ENCODE assay signal across 8 mouse cellular contexts in genomic region chr10:75316872-75316907, GRCm38 (mm10). TPM values are rescaled to one million over a fixed set of nuclear protein-coding genes. Genes with fewer than 3 reads are reported as not detected.
DNase-seq lines count a peak whose midpoint lies in the region; ATAC-seq and TF ChIP-seq lines count a peak whose summit lies in the region.

Gene Adora2a (plus strand): TSS chr10:75316877.

- no peak for TF ChIP-seq EP300 in ES-Bruce4 (IDR thresholded peaks at IDR 0.05; ENCODE audit: insufficient read depth, low read depth, low read length)
- no peak for TF ChIP-seq EP300 in liver, embryonic 14.5 days (IDR thresholded peaks at IDR 0.05; ENCODE audit: low read depth)

- H3K27me3 ChIP-seq in heart, embryonic 12.5 days (replicated peaks), result peaks cover 27% of the 10 kb centered on the region
- H3K27me3 ChIP-seq in ES-Bruce4 (ENCODE audit: control insufficient read depth, insufficient read depth, low read length, poor library complexity, severe bottlenecking), result peaks cover 8% of the 10 kb centered on the region
- peaks cover 18% of the 10 kb centered on the region for H3K27me3 ChIP-seq in liver, embryonic 14.5 days (ENCODE audit: control insufficient read depth, insufficient read depth, low read length)

- TF ChIP-seq CTCF in ES-Bruce4 (IDR thresholded peaks at IDR 0.05; ENCODE audit: low read depth, low read length), result no peak
- no peak for TF ChIP-seq CTCF in liver, embryonic 14.5 days (IDR thresholded peaks at IDR 0.05; ENCODE audit: low read depth)

- H3K4me2 ChIP-seq in heart, embryonic 12.5 days, result peak within 1 kb of the TSS; percentile 76
- peak within 1 kb of the TSS; percentile 67 for H3K4me2 ChIP-seq in liver, embryonic 14.5 days (ENCODE audit: low read depth)

- peaks cover 38% of the 10 kb centered on the region for H3K4me1 ChIP-seq in heart, embryonic 12.5 days (replicated peaks)
- H3K4me1 ChIP-seq in ES-Bruce4 (ENCODE audit: control insufficient read depth, insufficient read depth, low read length), result no peaks in the 10 kb centered on the region
- H3K4me1 ChIP-seq in liver, embryonic 14.5 days (replicated peaks; ENCODE audit: control insufficient read depth in 2 of 2, insufficient read depth in 2 of 2, low read length in 1 of 2), result peaks cover 0 to 13% of the 10 kb centered on the region in 2 experiments; a peak in 2 of 4 replicates

- TF ChIP-seq POLR2A in ES-Bruce4 (IDR thresholded peaks at IDR 0.05; ENCODE audit: insufficient read depth, low read length), result no peak

- no peak for DNase-seq in heart, adult 18-20 months
- no peak for DNase-seq in heart, postnatal 10 days
- DNase-seq in liver, embryonic 14.5 days (ENCODE audit: low read depth in 3 of 3, low spot score in 3 of 3), result no peak
- DNase-seq in ovary, postnatal 36 days (ENCODE audit: low spot score), result no peak
- DNase-seq in urinary bladder, postnatal 36 days (ENCODE audit: low spot score in 2 of 2), result no peak
- DNase-seq in retina, embryonic 14.5 days (ENCODE audit: low spot score), result no peak

- peak within 1 kb of the TSS; percentile 69 for H3K9ac ChIP-seq in heart, embryonic 12.5 days
- peak within 1 kb of the TSS; percentile 44 for H3K9ac ChIP-seq in ES-Bruce4 (ENCODE audit: low read depth, poor library complexity, severe bottlenecking)
- H3K9ac ChIP-seq in liver, embryonic 14.5 days (replicated peaks), result peak within 1 kb of the TSS; percentile 36

- peak within 1 kb of the TSS; percentile 12; the same call in 1 of the 2 replicates for H3K27ac ChIP-seq in heart, embryonic 12.5 days (ENCODE audit: poor library complexity, severe bottlenecking)
- no peak within 1 kb of the TSS for H3K27ac ChIP-seq in ES-Bruce4 (ENCODE audit: insufficient read depth, low read length)
- H3K27ac ChIP-seq in liver, embryonic 14.5 days, result no peak within 1 kb of the TSS

- 0% methylated on average over 4 of the region's 4 CpGs for WGBS in heart, embryonic 12.5 days
- WGBS in liver, embryonic 14.5 days (ENCODE audit: insufficient replicate concordance), result 2% methylated on average over 4 of the region's 4 CpGs

- intact Hi-C loops in heart, postnatal 10 days (cut with DNase I), result loop anchor here (2.0 to 5.0 kb wide), 5 partner anchors 39 to 171 kb away; no protein-coding TSS in a partner anchor

- no peak for ATAC-seq in heart, embryonic 12.5 days (ENCODE audit: insufficient number of reproducible peaks, low FRiP score)
- ATAC-seq in liver, embryonic 14.5 days (ENCODE audit: insufficient read depth), result no peak

- H3K4me3 ChIP-seq in heart, embryonic 12.5 days, result peak within 1 kb of the TSS; percentile 58
- peak within 1 kb of the TSS; percentile 54 for H3K4me3 ChIP-seq in ES-Bruce4 (ENCODE audit: low read depth, low read length)
- peak within 1 kb of the TSS; percentile 51 to 56 for H3K4me3 ChIP-seq in liver, embryonic 14.5 days (ENCODE audit: insufficient read depth in 1 of 2, low read depth in 2 of 2, low read length in 2 of 2)

- H3K36me3 ChIP-seq in heart, embryonic 12.5 days, result peaks cover 12% of the 10 kb centered on the region
- no peaks in the 10 kb centered on the region for H3K36me3 ChIP-seq in ES-Bruce4 (ENCODE audit: control insufficient read depth, insufficient read depth, low read length, poor library complexity, severe bottlenecking)
- no peaks in the 10 kb centered on the region for H3K36me3 ChIP-seq in liver, embryonic 14.5 days (replicated peaks; ENCODE audit: control insufficient read depth, insufficient read depth, low read depth)

- H3K9me3 ChIP-seq in heart, embryonic 12.5 days (replicated peaks), result no peaks in the 10 kb centered on the region
- no peaks in the 10 kb centered on the region for H3K9me3 ChIP-seq in ES-Bruce4 (replicated peaks; ENCODE audit: control insufficient read depth, insufficient read depth, low read length, poor library complexity, severe bottlenecking)
- H3K9me3 ChIP-seq in liver, embryonic 14.5 days (ENCODE audit: control insufficient read depth, low read length), result no peaks in the 10 kb centered on the region

RNA-seq across cellular contexts. Expression of gene Adora2a, which starts in this region (rescaled TPM):
- polyA plus RNA-seq in heart, embryonic 12.5 days (2016; fragmentation: Nextera tagmentation; extraction: Ambion mirVana), result 3.1 and 3.7 TPM in 2 replicates
- total RNA-seq in heart, adult 18-20 months (2021), result 1 to 10 TPM; 4.3 to 6.9 TPM
- 0.22 and 0.43 TPM in 2 replicates for polyA plus RNA-seq in ES-Bruce4 (2011; ENCODE audit: insufficient read depth, insufficient read length, low read depth, missing spikeins)
- 10 to 100 TPM; 18.7 to 18.9 TPM for total RNA-seq in heart, postnatal 10 days (2021)
- 1.5 and 1.7 TPM in 2 replicates for polyA plus RNA-seq in liver, embryonic 14.5 days (2012; rRNA removed)
- polyA plus RNA-seq in liver, embryonic 14.5 days (2014; fragmentation: Nextera tagmentation; extraction: Ambion mirVana), result 1.9 and 2.3 TPM in 2 replicates
